ENCODE assay signal across 15 mouse cellular contexts in the genomic region with DNA sequence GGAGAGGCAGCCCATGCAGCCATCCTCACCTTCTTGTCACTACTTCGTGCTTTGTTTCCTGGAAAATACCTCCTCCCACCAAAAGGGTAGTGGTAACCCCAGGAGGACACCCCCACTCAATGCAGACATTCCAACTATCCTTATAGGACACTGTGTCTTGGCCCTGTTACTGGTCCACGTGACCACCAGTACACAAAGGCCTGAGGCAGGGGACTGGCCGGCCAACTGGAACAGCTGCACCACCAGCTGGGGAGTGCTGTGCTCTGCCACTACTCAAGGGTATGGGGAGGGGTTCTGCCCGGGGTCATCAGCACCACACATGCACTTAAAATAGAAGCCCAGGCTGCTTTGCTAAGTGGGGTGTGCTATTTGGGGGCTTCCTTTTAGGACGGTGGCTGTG. TPM values are rescaled to one million over a fixed set of nuclear protein-coding genes. Genes with fewer than 3 reads are reported as not detected.
A peak's percentile ranks its signal among the peaks of the same experiment; 100 is the strongest.
DNase-seq lines count a peak whose midpoint lies in the region; ATAC-seq lines count a peak whose summit lies in the region.
"Had no signal": no experiment of that assay in that cellular context is flagged by ENCODE, and none has a peak within 500 bp of the region (broad histone marks: within the 10 kb centered on the region; RNA-seq: fewer than 3 reads in every experiment).

No protein-coding gene starts in this region.

- H3K9me3 ChIP-seq in heart, embryonic 10.5 days: no peaks in the 10 kb centered on the region
- H3K9me3 ChIP-seq in neural tube, embryonic 11.5 days (ENCODE audit: control insufficient read depth, low read length): no peaks in the 10 kb centered on the region
- H3K9me3 ChIP-seq in midbrain, embryonic 11.5 days (ENCODE audit: control insufficient read depth, low read length): no peaks in the 10 kb centered on the region

- no peak overlapping the region for H3K4me2 ChIP-seq in neural tube, embryonic 11.5 days (ENCODE audit: low read depth)
- no peak overlapping the region for H3K4me2 ChIP-seq in midbrain, embryonic 11.5 days
- H3K4me2 ChIP-seq: lung, embryonic 14.5 days had no signal

- 47% methylated on average over 5 of the region's 5 CpGs for WGBS in heart, embryonic 10.5 days
- WGBS in neural tube, embryonic 11.5 days: 50% methylated on average over 5 of the region's 5 CpGs
- 52% methylated on average over 5 of the region's 5 CpGs for WGBS in midbrain, embryonic 11.5 days

- H3K4me1 ChIP-seq in heart, embryonic 10.5 days: peaks cover 64% of the 10 kb centered on the region
- peaks cover 13% of the 10 kb centered on the region for H3K4me1 ChIP-seq in neural tube, embryonic 11.5 days (ENCODE audit: control insufficient read depth, insufficient read depth, low read length)
- H3K4me1 ChIP-seq in midbrain, embryonic 11.5 days (ENCODE audit: control insufficient read depth, insufficient read depth, low read length): peaks cover 17% of the 10 kb centered on the region

- intact Hi-C loops in heart, postnatal 14 days (cut with DNase I): no loop called here

- no peak overlapping the region for H3K9ac ChIP-seq in neural tube, embryonic 11.5 days (ENCODE audit: low read length)
- no peak overlapping the region for H3K9ac ChIP-seq in midbrain, embryonic 11.5 days (ENCODE audit: low read length)
- H3K9ac ChIP-seq: lung, embryonic 14.5 days had no signal

- peak; percentile 70 for ATAC-seq in neural tube, embryonic 11.5 days (ENCODE audit: insufficient read depth, low FRiP score, low TSS enrichment)
- peak; percentile 76 for ATAC-seq in midbrain, embryonic 11.5 days (ENCODE audit: low FRiP score)
- ATAC-seq in erythroblast, adult 5-6 weeks (replicated peaks; ENCODE audit: low FRiP score, poor library complexity, severe bottlenecking): no peak
- ATAC-seq: intestine, embryonic 16.5 days had no signal

- no peak for DNase-seq in heart, embryonic 10.5 days (ENCODE audit: low spot score)
- no peak for DNase-seq in heart, postnatal 14 days
- DNase-seq in neural tube, embryonic 11.5 days (ENCODE audit: low spot score): peak; percentile 44
- no peak for DNase-seq in neural tube, embryonic 10.5 days (ENCODE audit: extremely low spot score, low spot score)
- no peak for DNase-seq in midbrain, embryonic 11.5 days (ENCODE audit: low spot score, missing footprints)
- DNase-seq in adrenal gland, postnatal 14 days: no peak
- DNase-seq in testis, postnatal 10 days (ENCODE audit: low spot score): no peak
- DNase-seq: lung, embryonic 14.5 days; right cerebral cortex, postnatal 4 days; thymus, adult 2 months had no signal

- H3K27ac ChIP-seq in heart, embryonic 10.5 days: peak overlapping the region; percentile 72
- 0 out of 2 replicates have a peak overlapping the region, but pooled peaks have one; percentile 56 for H3K27ac ChIP-seq in neural tube, embryonic 11.5 days (ENCODE audit: low read depth, low read length)
- peak overlapping the region; percentile 40; the same call in 1 of the 2 replicates for H3K27ac ChIP-seq in midbrain, embryonic 11.5 days (ENCODE audit: low read depth, low read length)

- H3K27me3 ChIP-seq in heart, embryonic 10.5 days (ENCODE audit: insufficient read depth, poor library complexity, severe bottlenecking): no peaks in the 10 kb centered on the region
- H3K27me3 ChIP-seq in neural tube, embryonic 11.5 days (ENCODE audit: control insufficient read depth, insufficient read depth, low read length): no peaks in the 10 kb centered on the region
- H3K27me3 ChIP-seq in midbrain, embryonic 11.5 days (ENCODE audit: control insufficient read depth, insufficient read depth, low read length): no peaks in the 10 kb centered on the region
- H3K27me3 ChIP-seq: CH12.LX had no signal

- no peak overlapping the region for H3K4me3 ChIP-seq in heart, embryonic 10.5 days
- H3K4me3 ChIP-seq in neural tube, embryonic 11.5 days (ENCODE audit: low read depth, low read length): no peak overlapping the region
- no peak overlapping the region for H3K4me3 ChIP-seq in midbrain, embryonic 11.5 days (ENCODE audit: low read depth, low read length)

- H3K36me3 ChIP-seq in heart, embryonic 10.5 days: peaks cover 20% of the 10 kb centered on the region; the same call in 1 of the 2 replicates
- peaks cover 2% of the 10 kb centered on the region; the same call in 1 of the 2 replicates for H3K36me3 ChIP-seq in neural tube, embryonic 11.5 days (ENCODE audit: control insufficient read depth, insufficient read depth, low read length)
- no peaks in the 10 kb centered on the region for H3K36me3 ChIP-seq in midbrain, embryonic 11.5 days (ENCODE audit: control insufficient read depth, insufficient read depth, low read length)

RNA-seq across cellular contexts. Expression of a gene that starts 13.8 kb away (rescaled TPM):
- 11.7 TPM in 2 replicates for polyA plus RNA-seq in heart, embryonic 10.5 days (2016; fragmentation: Nextera tagmentation; extraction: Ambion mirVana)
- total RNA-seq in heart, postnatal 14 days (2021): 10 to 100 TPM; 29.0 to 32.1 TPM
- 22.1 and 25.1 TPM in 2 replicates for polyA plus RNA-seq in neural tube, embryonic 11.5 days (2014; fragmentation: Nextera tagmentation; extraction: Ambion mirVana)
- polyA plus RNA-seq in midbrain, embryonic 11.5 days (2014; fragmentation: Nextera tagmentation; extraction: Ambion mirVana): 17.3 and 17.5 TPM in 2 replicates
- total RNA-seq in erythroblast, adult 5-6 weeks (2015; ENCODE audit: low replicate concordance): 10.7 and 18.3 TPM in 2 replicates
- 12.7 and 14.5 TPM in 2 replicates for total RNA-seq in erythroblast, adult 5-6 weeks (2017; ENCODE audit: low replicate concordance)
- 30.0 and 31.1 TPM in 2 replicates for total RNA-seq in adrenal gland, postnatal 14 days (2021)

RNA-seq across cellular contexts. Expression of a gene that starts 27.6 kb away (rescaled TPM):
- 35.3 and 41.5 TPM in 2 replicates for polyA plus RNA-seq in heart, embryonic 10.5 days (2016; fragmentation: Nextera tagmentation; extraction: Ambion mirVana)
- total RNA-seq in heart, postnatal 14 days (2021): 10 to 100 TPM; 28.3 to 28.8 TPM
- polyA plus RNA-seq in neural tube, embryonic 11.5 days (2014; fragmentation: Nextera tagmentation; extraction: Ambion mirVana): 53.3 and 58.5 TPM in 2 replicates
- polyA plus RNA-seq in midbrain, embryonic 11.5 days (2014; fragmentation: Nextera tagmentation; extraction: Ambion mirVana): 51.9 and 53.0 TPM in 2 replicates
- total RNA-seq in erythroblast, adult 5-6 weeks (2015; ENCODE audit: low replicate concordance): 14.6 and 20.9 TPM in 2 replicates
- 35.9 and 52.0 TPM in 2 replicates for total RNA-seq in erythroblast, adult 5-6 weeks (2017; ENCODE audit: low replicate concordance)
- total RNA-seq in adrenal gland, postnatal 14 days (2021): 46.3 and 57.7 TPM in 2 replicates

RNA-seq across cellular contexts. Expression of a gene that starts 46.2 kb away (rescaled TPM):
- not detected in 2 replicates for polyA plus RNA-seq in heart, embryonic 10.5 days (2016; fragmentation: Nextera tagmentation; extraction: Ambion mirVana)
- total RNA-seq in heart, postnatal 14 days (2021): under 1 TPM in 1 of 2 experiments, not detected in 1; 0.27 TPM
- polyA plus RNA-seq in neural tube, embryonic 11.5 days (2014; fragmentation: Nextera tagmentation; extraction: Ambion mirVana): not detected in 2 replicates
- polyA plus RNA-seq in midbrain, embryonic 11.5 days (2014; fragmentation: Nextera tagmentation; extraction: Ambion mirVana): not detected in 2 replicates
- not detected in 2 replicates for total RNA-seq in erythroblast, adult 5-6 weeks (2015; ENCODE audit: low replicate concordance)
- total RNA-seq in erythroblast, adult 5-6 weeks (2017; ENCODE audit: low replicate concordance): 0.42 TPM in 1 of 2 replicates, not detected in the other
- total RNA-seq in adrenal gland, postnatal 14 days (2021): 0.37 and 0.49 TPM in 2 replicates
- total RNA-seq: gastrocnemius, postnatal 25 days had no signal
- polyA plus RNA-seq: cortical plate, adult 2 months; intestine, embryonic 16.5 days; lung, embryonic 14.5 days had no signal

RNA-seq across cellular contexts. Expression of a gene that starts 51.8 kb away (rescaled TPM):
- 22.3 and 23.6 TPM in 2 replicates for polyA plus RNA-seq in heart, embryonic 10.5 days (2016; fragmentation: Nextera tagmentation; extraction: Ambion mirVana)
- 10 to 100 TPM; 16.8 TPM for total RNA-seq in heart, postnatal 14 days (2021)
- 21.8 TPM in 2 replicates for polyA plus RNA-seq in neural tube, embryonic 11.5 days (2014; fragmentation: Nextera tagmentation; extraction: Ambion mirVana)
- polyA plus RNA-seq in midbrain, embryonic 11.5 days (2014; fragmentation: Nextera tagmentation; extraction: Ambion mirVana): 17.5 and 19.2 TPM in 2 replicates
- total RNA-seq in erythroblast, adult 5-6 weeks (2015; ENCODE audit: low replicate concordance): 2.3 TPM in 1 of 2 replicates, not detected in the other
- 1.9 and 2.9 TPM in 2 replicates for total RNA-seq in erythroblast, adult 5-6 weeks (2017; ENCODE audit: low replicate concordance)
- 18.3 and 21.1 TPM in 2 replicates for total RNA-seq in adrenal gland, postnatal 14 days (2021)
